Mouse (Mus musculus) brain, embryonic 14.5 days (tissue): ENCODE measurements at regions not wholly inside any gene's neighbourhood (a gene's known extent, or its start where the extent isn't known, plus 50 kb on each side); places are given as distances from the start of the nearest gene placed in this dataset.

Source experiments
- DNase-seq: peaks from one replicate; pipeline ENCODE4 v3.0.0-alpha.2; 2011; ENCODE audit warnings: low read depth
- CTCF ChIP-seq: fragments of 200-500 bp; IDR thresholded peaks from 2 replicates; pipeline ENCODE4 v1.5.1; 2012; ENCODE audit warnings: inconsistent platforms, mild to moderate bottlenecking, moderate library complexity, borderline replicate concordance; ENCODE audit not compliant: insufficient read depth, insufficient read length; ENCODE audit errors: extremely low read depth
- POLR2A ChIP-seq: fragments of 200-500 bp; IDR thresholded peaks from 2 replicates; pipeline ENCODE4 v1.6.1; 2012; ENCODE audit warnings: mild to moderate bottlenecking, inconsistent platforms, borderline replicate concordance; ENCODE audit not compliant: poor library complexity, insufficient read depth, insufficient read length, severe bottlenecking; ENCODE audit errors: extremely low read depth

DNA sequence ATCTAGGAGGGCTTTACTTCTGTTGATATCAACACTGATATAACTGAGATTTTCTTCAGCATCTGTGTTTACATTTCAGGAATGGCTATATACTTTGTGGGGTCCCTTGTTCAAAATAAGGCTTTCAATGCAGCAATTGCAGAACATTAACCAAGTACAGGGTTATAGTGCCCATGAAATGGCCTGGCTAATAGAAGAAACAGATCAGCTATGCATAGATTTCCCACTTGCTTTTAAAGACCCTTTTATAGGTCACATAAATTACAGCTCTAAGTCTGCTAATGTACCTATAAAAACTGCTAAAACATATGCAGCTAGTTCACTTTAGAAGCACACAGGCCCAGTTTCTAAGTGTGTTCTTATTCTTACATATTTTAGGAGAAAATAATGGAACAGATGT is 472.1 kb downstream of the Nup35 start:
- TF ChIP-seq POLR2A = no peak
- no peak for TF ChIP-seq CTCF

DNA sequence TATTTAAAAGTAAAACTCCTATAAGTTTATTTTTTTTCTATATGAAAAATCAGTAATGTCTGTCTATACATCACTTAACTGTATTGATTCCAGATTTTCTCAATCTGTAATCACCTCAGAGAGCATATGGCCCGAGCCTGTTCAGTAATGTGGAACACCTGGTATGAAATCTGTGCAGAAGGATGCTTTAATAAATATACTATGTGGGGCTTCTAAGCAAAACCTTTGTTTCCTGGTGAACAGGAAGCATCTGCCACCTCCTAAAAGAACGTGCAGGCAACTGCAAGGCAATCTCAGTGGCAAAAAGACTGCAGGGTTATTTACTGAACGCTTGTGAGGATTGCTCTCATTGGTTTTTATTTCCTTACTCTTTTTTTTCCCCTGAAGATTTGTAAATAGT is 488.8 kb downstream of the Nup35 start:
- no peak for TF ChIP-seq CTCF
- DNase-seq = peak; percentile 38

More for the DNA sequence above, 472.1 kb downstream of the Nup35 start:
- no peak for DNase-seq

DNA sequence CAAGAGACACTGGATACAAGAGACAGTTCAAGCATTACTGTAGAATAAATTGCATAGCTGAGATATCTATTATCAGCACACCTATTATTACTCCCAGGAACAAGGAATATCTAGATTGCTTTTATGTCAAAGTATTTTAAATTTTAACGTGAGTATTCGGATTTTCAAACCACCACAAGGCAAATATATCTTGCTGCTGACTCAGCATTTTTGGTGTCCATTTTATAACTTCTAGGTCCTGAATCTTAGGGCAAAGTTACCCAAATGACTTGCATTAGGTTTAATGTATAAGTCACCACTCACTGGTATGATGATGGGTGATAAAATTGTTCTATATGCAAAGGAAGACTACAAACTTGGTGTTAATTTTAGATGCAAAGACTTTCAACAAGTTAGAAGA is 501.7 kb downstream of the Nup35 start:
- no peak for DNase-seq

DNA sequence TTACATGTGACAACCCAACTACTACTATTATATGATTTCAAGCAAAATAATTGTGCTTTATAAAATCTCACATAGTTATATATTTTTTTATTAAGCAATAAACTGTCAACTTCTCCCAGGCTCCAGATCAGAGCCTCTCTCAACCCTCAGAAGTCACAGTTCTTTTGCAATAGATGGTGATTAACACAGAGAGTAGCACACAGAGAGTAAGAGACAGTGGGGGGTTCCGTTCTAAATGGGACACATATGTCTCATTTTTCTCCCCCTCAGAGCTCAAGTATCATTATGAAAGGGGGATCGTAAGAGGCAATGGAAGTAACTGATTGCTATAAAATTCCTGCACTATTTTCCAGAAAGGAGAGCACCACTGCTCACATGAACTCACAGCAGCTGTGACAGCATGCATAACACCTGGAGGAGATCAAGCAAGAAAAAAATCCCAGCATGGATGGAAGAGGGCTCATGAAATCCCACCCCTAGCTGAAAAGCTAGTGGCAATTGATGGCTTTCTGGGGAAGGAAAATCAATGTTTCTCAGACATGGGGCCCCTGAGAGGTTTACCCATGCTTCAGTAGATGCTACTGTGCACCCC is 503.5 kb downstream of the Nup35 start:
- TF ChIP-seq CTCF = no peak
- TF ChIP-seq POLR2A = no peak
- no peak for DNase-seq

More for the DNA sequence above, 501.7 kb downstream of the Nup35 start:
- TF ChIP-seq CTCF (no peak), POLR2A (no peak)

DNA sequence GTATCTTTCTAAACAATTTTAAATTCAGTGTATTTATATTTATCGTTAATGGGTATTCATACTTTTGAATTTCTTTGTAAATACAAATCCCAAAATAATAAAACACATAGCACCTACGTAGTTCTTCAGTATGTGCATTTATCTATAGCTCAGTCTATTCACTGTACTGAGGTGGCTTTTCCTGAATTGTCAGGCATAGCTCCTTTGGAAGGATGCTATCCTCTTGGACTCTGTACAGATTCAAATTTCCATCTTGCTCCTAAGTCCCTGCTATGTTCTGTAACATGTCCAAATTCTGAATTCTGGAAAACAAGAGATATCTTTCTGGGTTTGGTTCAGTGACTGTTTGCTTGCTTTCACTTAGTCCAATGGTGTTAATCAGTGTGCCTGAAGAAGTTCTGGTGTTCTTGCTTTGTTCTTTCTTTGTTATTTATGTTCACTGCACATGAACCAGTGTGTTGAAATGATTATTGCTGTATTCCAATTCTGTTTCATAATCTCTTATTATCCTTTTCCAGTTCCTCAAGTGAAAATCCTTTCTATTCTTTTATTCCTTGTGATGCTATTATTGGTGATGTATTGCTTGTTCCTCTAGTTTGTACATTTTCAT is 519.5 kb downstream of the Nup35 start:
- no peak for DNase-seq
- TF ChIP-seq CTCF (no peak), POLR2A (no peak)

DNA sequence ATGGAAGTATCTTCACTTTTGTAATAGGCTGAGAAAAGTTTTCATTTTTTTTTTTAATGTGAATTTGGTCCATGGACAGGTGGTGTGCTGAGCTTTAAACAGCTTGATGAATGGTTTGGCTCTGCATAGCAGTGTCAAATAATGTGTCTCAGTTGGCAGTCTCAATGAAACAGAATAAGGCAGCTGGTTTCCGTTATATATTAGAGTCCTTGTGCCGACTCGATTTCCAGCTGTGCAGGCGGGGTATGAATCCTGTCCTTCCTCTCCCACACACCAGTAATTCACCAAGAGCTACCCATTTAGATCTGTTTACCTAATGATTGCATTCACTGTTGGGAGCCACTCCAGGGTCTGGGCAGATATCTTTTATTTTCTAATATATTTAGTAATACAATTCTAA is 526.6 kb downstream of the Nup35 start:
- TF ChIP-seq CTCF (no peak), POLR2A (no peak)
- DNase-seq = peak; percentile 35

DNA sequence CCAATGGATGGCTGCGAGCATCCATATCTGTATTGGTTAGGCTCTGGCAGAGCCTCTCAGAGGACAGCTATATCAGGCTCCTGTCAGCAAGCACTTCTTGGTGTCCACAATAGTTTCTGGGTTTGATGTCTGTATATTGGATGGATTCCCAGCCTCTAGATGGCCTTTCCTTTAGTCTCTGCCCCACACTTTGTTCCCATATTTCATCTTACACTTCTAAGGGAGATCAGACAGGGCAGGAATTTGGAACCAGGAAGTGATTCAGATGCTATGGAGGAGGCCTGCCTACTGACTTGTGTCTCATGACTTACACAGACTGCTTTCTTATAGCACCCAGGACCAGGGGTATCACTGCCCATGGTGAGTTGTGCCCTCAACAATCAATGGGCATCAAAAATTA is 529.4 kb downstream of the Nup35 start:
- DNase-seq = no peak

DNA sequence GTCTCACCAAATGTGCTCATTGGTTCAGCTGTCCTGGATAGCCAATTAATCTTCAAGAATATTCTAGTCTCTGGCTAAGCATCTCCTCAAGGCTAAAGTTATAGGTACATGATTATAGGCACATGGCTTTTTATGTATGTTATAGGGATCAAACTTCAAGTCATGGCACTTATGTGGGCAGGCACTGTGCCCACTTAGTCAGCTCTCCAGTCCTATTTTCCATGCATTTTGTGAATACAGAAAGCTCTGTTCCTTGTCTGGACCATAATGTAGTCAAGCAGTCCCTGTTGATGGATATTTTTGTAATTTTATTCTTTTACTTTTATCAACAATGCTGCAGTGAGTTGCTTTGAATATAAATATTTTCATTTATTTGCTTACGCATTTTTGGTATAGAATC is 531.1 kb downstream of the Nup35 start:
- no peak for DNase-seq
- no peak for TF ChIP-seq POLR2A
- no peak for TF ChIP-seq CTCF

More for the DNA sequence above, 529.4 kb downstream of the Nup35 start:
- TF ChIP-seq CTCF (no peak), POLR2A (no peak)

DNA sequence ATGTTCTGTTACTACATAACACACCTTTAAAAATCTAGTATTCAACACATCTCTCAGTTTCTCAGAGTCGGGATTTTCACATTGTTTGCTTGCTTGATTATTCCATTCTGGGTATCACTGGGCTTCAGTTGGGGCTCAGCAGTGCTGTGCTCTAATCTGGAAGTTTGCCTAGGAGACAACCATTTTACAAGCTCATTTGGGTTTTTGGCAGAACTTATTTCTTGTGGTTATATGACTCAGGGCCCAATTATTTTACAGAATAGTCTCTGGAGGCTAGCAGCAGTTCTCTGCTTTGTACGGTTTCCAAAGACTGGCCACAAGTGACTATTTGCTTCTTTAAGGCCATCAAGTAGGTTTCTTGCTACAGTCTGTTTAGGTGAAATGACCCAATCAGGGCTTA is 565.4 kb downstream of the Nup35 start:
- no peak for DNase-seq
- TF ChIP-seq CTCF (no peak), POLR2A (no peak)

DNA sequence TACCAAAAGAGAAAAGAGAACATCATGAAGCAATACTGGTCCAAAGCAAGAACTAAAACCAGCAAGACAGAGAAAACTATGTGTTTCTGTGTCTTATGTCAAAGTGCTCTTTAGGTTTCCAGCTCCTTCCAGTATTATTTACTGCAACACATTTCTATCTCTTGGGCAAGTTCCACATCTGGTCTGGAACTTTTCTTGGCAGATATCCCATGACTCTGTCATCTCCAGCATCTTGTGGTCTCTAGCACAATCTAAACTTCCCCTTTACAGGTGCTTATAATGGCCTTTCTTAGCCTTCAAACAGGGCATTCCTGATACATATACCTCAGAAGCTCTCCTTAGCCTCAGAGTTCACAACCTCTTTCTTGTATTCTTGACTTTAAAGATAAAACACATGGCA is 568.9 kb downstream of the Nup35 start:
- TF ChIP-seq CTCF (no peak), POLR2A (no peak)
- DNase-seq = no peak

DNA sequence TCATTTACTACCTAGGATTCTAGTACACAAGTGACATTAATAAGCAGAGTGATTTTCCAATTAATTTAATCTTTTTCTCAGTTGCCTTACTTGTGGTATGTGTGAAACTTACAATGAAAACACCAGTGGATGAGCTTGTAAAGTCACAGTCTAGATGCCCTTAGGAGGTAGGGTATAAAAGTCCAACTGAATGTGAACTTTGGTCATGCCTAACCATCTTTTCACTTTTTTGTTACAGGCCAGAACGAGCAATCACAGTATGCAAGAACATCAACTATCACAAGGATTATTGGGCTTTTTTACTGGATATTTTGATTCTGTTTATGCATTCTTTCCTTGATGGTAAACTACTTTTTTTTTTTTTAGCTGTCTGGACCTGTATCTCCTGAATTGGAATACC is 573.8 kb downstream of the Nup35 start:
- TF ChIP-seq CTCF (no peak), POLR2A (no peak)
- DNase-seq = no peak

DNA sequence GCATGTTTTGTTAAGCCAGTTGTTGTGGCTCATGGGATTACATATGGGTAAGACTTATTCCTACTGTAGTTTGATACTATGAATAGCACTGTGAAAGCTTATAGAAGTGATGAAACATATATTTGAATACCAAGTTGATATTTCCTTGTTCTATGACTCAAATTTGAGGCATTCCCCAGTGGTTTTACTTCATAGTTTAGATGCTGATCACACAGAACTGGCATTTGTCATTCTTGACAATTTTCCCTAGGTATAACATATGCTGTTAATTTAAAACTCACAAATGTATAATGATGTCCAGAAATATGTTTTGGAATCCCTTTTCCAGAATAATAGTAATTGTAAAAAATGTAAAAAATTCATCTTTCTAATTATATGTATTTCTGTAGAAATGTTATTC is 583.5 kb downstream of the Nup35 start:
- no peak for TF ChIP-seq CTCF
- no peak for TF ChIP-seq POLR2A
- no peak for DNase-seq
